In the genomic region with DNA sequence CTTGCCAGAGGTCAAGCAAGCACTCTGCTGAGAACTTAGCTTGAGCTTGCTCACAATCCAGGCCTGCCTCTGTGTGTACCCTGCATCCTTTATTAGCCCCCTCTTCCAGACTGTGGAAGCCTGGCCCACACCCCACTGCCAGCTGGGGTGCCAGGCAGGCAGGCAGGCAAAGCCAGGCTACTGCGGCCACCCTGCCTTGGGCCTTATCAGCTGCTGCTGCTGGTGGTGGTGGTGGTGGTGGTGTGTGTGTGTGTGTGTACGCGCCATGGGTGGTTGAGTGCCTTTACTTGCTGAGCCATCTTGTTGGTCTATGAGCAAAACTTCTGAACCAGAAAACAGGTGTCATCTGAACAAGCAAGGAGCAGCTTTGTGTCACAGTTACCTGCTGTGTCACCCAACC, we compare ENCODE assay signal across 9 mouse cellular contexts. TPM values are rescaled to one million over a fixed set of nuclear protein-coding genes. Genes with fewer than 3 reads are reported as not detected.
DNase-seq lines count a peak whose midpoint lies in the region; ATAC-seq and TF ChIP-seq lines count a peak whose summit lies in the region.
"Had no signal": no experiment of that assay in that cellular context is flagged by ENCODE, and none has a peak within 500 bp of the region (broad histone marks: within the 10 kb centered on the region; RNA-seq: fewer than 3 reads in every experiment).

No protein-coding gene starts in this region.

- DNase-seq in forebrain, postnatal 0 days = no peak
- DNase-seq in kidney, postnatal 0 days (ENCODE audit: low spot score) = no peak
- no peak for DNase-seq in kidney, adult 8-10 months
- DNase-seq in adrenal gland, postnatal 10 days = no peak
- DNase-seq in right cerebral cortex, postnatal 4 days = no peak
- DNase-seq: gastrocnemius, postnatal 10 days had no signal

- ATAC-seq in forebrain, embryonic 12.5 days (ENCODE audit: low FRiP score) = no peak
- no peak for ATAC-seq in forebrain, postnatal 0 days
- no peak for ATAC-seq in kidney, postnatal 0 days (replicated peaks; ENCODE audit: low FRiP score, low read depth)
- ATAC-seq in common myeloid progenitor, adult 5-6 weeks (replicated peaks; ENCODE audit: low read depth, poor library complexity, severe bottlenecking) = peak; percentile 58
- no peak for ATAC-seq in limb, embryonic 15.5 days (ENCODE audit: insufficient number of reproducible peaks, low FRiP score, low TSS enrichment, low read depth)

- peak overlapping the region; percentile 98; the same call in 1 of the 2 replicates for H3K27ac ChIP-seq in forebrain, embryonic 12.5 days
- no peak overlapping the region for H3K27ac ChIP-seq in forebrain, postnatal 0 days (ENCODE audit: low read depth, low read length)
- peak overlapping the region; percentile 91 for H3K27ac ChIP-seq in kidney, postnatal 0 days
- H3K27ac ChIP-seq in limb, embryonic 15.5 days = peak overlapping the region; percentile 74

- no peak overlapping the region for H3K4me2 ChIP-seq in forebrain, embryonic 12.5 days
- H3K4me2 ChIP-seq in forebrain, postnatal 0 days (ENCODE audit: low read depth) = no peak overlapping the region
- no peak overlapping the region for H3K4me2 ChIP-seq in kidney, postnatal 0 days (ENCODE audit: low read length)
- no peak overlapping the region for H3K4me2 ChIP-seq in limb, embryonic 15.5 days

- peaks cover 55% of the 10 kb centered on the region for H3K36me3 ChIP-seq in forebrain, embryonic 12.5 days (replicated peaks)
- peaks cover 30% of the 10 kb centered on the region for H3K36me3 ChIP-seq in forebrain, postnatal 0 days (ENCODE audit: insufficient read depth)
- H3K36me3 ChIP-seq in kidney, postnatal 0 days (ENCODE audit: insufficient read depth, low read length) = peaks cover 6% of the 10 kb centered on the region
- H3K36me3 ChIP-seq in limb, embryonic 15.5 days = peaks cover 74% of the 10 kb centered on the region

- no peaks in the 10 kb centered on the region for H3K27me3 ChIP-seq in forebrain, embryonic 12.5 days
- H3K27me3 ChIP-seq in forebrain, postnatal 0 days (ENCODE audit: insufficient read depth, low read length) = no peaks in the 10 kb centered on the region
- no peaks in the 10 kb centered on the region for H3K27me3 ChIP-seq in kidney, postnatal 0 days (ENCODE audit: insufficient read depth, low read length)
- no peaks in the 10 kb centered on the region for H3K27me3 ChIP-seq in limb, embryonic 15.5 days

- 81% methylated on average over 3 of the region's 3 CpGs for WGBS in forebrain, embryonic 12.5 days
- 81% methylated on average over 3 of the region's 3 CpGs for WGBS in forebrain, postnatal 0 days
- 63% methylated on average over 3 of the region's 3 CpGs for WGBS in kidney, postnatal 0 days
- WGBS in limb, embryonic 15.5 days = 84% methylated on average over 3 of the region's 3 CpGs

- H3K9ac ChIP-seq in forebrain, embryonic 12.5 days = no peak overlapping the region
- no peak overlapping the region for H3K9ac ChIP-seq in forebrain, postnatal 0 days
- peak overlapping the region; percentile 10; the same call in 1 of the 2 replicates for H3K9ac ChIP-seq in kidney, postnatal 0 days (ENCODE audit: low read depth, low read length)
- H3K9ac ChIP-seq in limb, embryonic 15.5 days = no peak overlapping the region

- no peaks in the 10 kb centered on the region for H3K9me3 ChIP-seq in forebrain, embryonic 12.5 days
- H3K9me3 ChIP-seq in forebrain, postnatal 0 days (ENCODE audit: low read length) = no peaks in the 10 kb centered on the region
- H3K9me3 ChIP-seq in kidney, postnatal 0 days (replicated peaks; ENCODE audit: low read length) = no peaks in the 10 kb centered on the region
- H3K9me3 ChIP-seq in limb, embryonic 15.5 days = no peaks in the 10 kb centered on the region

- TF ChIP-seq CTCF in forebrain, postnatal 0 days (IDR thresholded peaks at IDR 0.05; ENCODE audit: low read depth) = no peak
- TF ChIP-seq CTCF in kidney, postnatal 0 days (IDR thresholded peaks at IDR 0.05; ENCODE audit: low read depth) = no peak

- H3K4me1 ChIP-seq in forebrain, embryonic 12.5 days = peaks cover 77% of the 10 kb centered on the region
- peaks cover 11% of the 10 kb centered on the region; the same call in 1 of the 2 replicates for H3K4me1 ChIP-seq in forebrain, postnatal 0 days (ENCODE audit: insufficient read depth)
- peaks cover 60% of the 10 kb centered on the region for H3K4me1 ChIP-seq in kidney, postnatal 0 days (replicated peaks; ENCODE audit: insufficient read depth, low read length)
- peaks cover 67% of the 10 kb centered on the region for H3K4me1 ChIP-seq in limb, embryonic 15.5 days

- H3K4me3 ChIP-seq in forebrain, embryonic 12.5 days (replicated peaks) = no peak overlapping the region
- no peak overlapping the region for H3K4me3 ChIP-seq in forebrain, postnatal 0 days (ENCODE audit: low read depth, low read length)
- H3K4me3 ChIP-seq in kidney, postnatal 0 days (replicated peaks; ENCODE audit: low read depth, low read length) = no peak overlapping the region
- no peak overlapping the region for H3K4me3 ChIP-seq in limb, embryonic 15.5 days

RNA-seq across cellular contexts. Expression of a gene that starts 18.3 kb away (rescaled TPM):
- polyA plus RNA-seq in forebrain, embryonic 12.5 days (2016; fragmentation: Nextera tagmentation; extraction: Ambion mirVana) = 118 and 122 TPM in 2 replicates
- total RNA-seq in forebrain, postnatal 0 days (2014; rRNA removed) = 109 and 120 TPM in 2 replicates
- polyA plus RNA-seq in forebrain, postnatal 0 days (2015; fragmentation: Nextera tagmentation; extraction: Ambion mirVana) = 30.5 and 45.0 TPM in 2 replicates
- 34.0 and 37.6 TPM in 2 replicates for polyA plus RNA-seq in kidney, postnatal 0 days (2015; fragmentation: Nextera tagmentation; extraction: Ambion mirVana)
- total RNA-seq in common myeloid progenitor, adult 5-6 weeks (2017) = 0.15 and 0.50 TPM in 2 replicates
- 66.4 and 82.7 TPM in 2 replicates for polyA plus RNA-seq in limb, embryonic 15.5 days (2015; fragmentation: Nextera tagmentation; extraction: Ambion mirVana)
- total RNA-seq in adrenal gland, postnatal 10 days (2021) = 10 to 100 TPM; 66.0 to 69.3 TPM
